Mouse (Mus musculus) midbrain, postnatal 0 days (tissue): ENCODE measurements at regions not wholly inside any gene's neighbourhood (a gene's known extent, or its start where the extent isn't known, plus 50 kb on each side); places are given as distances from the start of the nearest gene placed in this dataset.
A peak's percentile ranks its signal among the peaks of the same experiment; 100 is the strongest.

ENCODE experiments used
- ATAC-seq: fragments of 200-750 bp; cut with Nextera tagmentation; 2 replicates; pipeline ENCODE4 v1.8.0; 2017; ENCODE audit warnings: moderate number of reproducible peaks, mild to moderate bottlenecking, moderate TSS enrichment, moderate library complexity; ENCODE audit not compliant: low FRiP score
- DNase-seq: peaks from one replicate; pipeline ENCODE4 v3.0.0-alpha.2; 2015; ENCODE audit warnings: low spot score
- H3K27ac ChIP-seq: fragments of 300-500 bp; sonication (generic); 2 replicates; pipeline ENCODE4 v1.5.1; 2014; ENCODE audit warnings: low read depth, mild to moderate bottlenecking, low read length, mixed read lengths
- H3K27me3 ChIP-seq: fragments of 300-500 bp; sonication (generic); 2 replicates; pipeline ENCODE4 v1.6.1; 2014; ENCODE audit warnings: low read length, control low read depth, mixed read lengths; ENCODE audit not compliant: insufficient read depth
- H3K36me3 ChIP-seq: fragments of 300-500 bp; sonication (generic); 2 replicates; pipeline ENCODE4 v1.6.1; 2014; ENCODE audit warnings: low read length, control low read depth, mixed read lengths; ENCODE audit not compliant: insufficient read depth
- H3K4me1 ChIP-seq: fragments of 300-500 bp; sonication (generic); 2 replicates; pipeline ENCODE4 v1.6.1; 2014; ENCODE audit warnings: mild to moderate bottlenecking, control low read depth, antibody characterized with exemption, low read length, mixed read lengths; ENCODE audit not compliant: insufficient read depth
- H3K4me2 ChIP-seq: fragments of 300-500 bp; sonication (generic); 2 replicates; pipeline ENCODE4 v1.6.1; 2014; ENCODE audit warnings: low read depth, mild to moderate bottlenecking, low read length, mixed read lengths; ENCODE audit not compliant: poor library complexity, severe bottlenecking
- H3K4me3 ChIP-seq: fragments of 300-500 bp; sonication (generic); 2 replicates; pipeline ENCODE4 v1.5.1; 2014; ENCODE audit warnings: low read depth, mild to moderate bottlenecking, low read length, moderate library complexity
- H3K9ac ChIP-seq: fragments of 300-500 bp; sonication (generic); replicated peaks from 2 replicates; pipeline ENCODE4 v1.6.1; 2014; ENCODE audit warnings: mild to moderate bottlenecking, low read length, moderate library complexity, mixed read lengths; ENCODE audit not compliant: poor library complexity, severe bottlenecking
- H3K9me3 ChIP-seq: fragments of 300-500 bp; sonication (generic); 2 replicates; pipeline ENCODE4 v1.6.1; 2016; ENCODE audit warnings: low read length, control low read depth
- CTCF ChIP-seq: IDR thresholded peaks from 2 replicates; pipeline ENCODE4 v1.5.1; 2016; ENCODE audit warnings: antibody characterized with exemption, mild to moderate bottlenecking
- WGBS: fragments of 180-500 bp; shearing (Covaris S2); extraction: QIAGEN DNeasy Blood & Tissue Kit; methylation state at CpG from one replicate; pipeline ENCODE4 v1.1.7; 2014; 5-methylcytosine and 5-hydroxymethylcytosine counted together

GRCm38 (mm10) chr5:6517337-6517736 is 768.2 kb upstream of the Steap1 start:
- H3K9me3 ChIP-seq = no peaks in the 10 kb centered on the region
- H3K27me3 ChIP-seq = no peaks in the 10 kb centered on the region
- H3K9ac ChIP-seq = no peak overlapping the region
- TF ChIP-seq CTCF = no peak
- no peaks in the 10 kb centered on the region for H3K4me1 ChIP-seq
- no peak overlapping the region for H3K27ac ChIP-seq
- no peak for ATAC-seq
- WGBS = 45% methylated on average over 1 of the region's 1 CpGs
- H3K36me3 ChIP-seq = no peaks in the 10 kb centered on the region
- no peak overlapping the region for H3K4me3 ChIP-seq
- DNase-seq = no peak
- H3K4me2 ChIP-seq = no peak overlapping the region

DNA sequence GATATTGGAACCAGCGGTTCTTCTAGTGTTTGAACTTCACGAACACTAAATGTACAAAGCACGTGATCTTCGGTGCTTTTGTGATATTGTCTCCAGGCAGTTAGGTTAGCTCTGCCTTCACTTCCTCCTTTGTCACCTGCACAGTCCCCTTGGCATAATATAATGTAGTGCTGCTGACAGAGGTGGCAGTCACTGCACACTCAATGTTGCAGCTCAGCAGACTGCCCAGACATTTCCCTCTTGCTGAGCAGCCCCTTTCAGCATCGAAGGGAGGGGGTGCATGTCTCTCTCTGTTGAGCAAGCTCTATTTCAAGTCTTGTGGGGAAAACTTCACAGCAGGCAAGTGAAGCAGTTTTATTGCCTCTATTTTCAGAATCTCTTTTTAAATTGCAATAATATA is 731.7 kb upstream of the Steap1 start:
- H3K4me2 ChIP-seq = no peak overlapping the region
- no peaks in the 10 kb centered on the region for H3K4me1 ChIP-seq
- no peak overlapping the region for H3K27ac ChIP-seq
- 0 out of 2 replicates have a peak, but pooled peaks have one; percentile 19 for TF ChIP-seq CTCF
- DNase-seq = peak; percentile 17
- 71% methylated on average over 5 of the region's 5 CpGs for WGBS
- ATAC-seq = no peak
- no peaks in the 10 kb centered on the region for H3K36me3 ChIP-seq
- H3K9me3 ChIP-seq = no peaks in the 10 kb centered on the region
- H3K27me3 ChIP-seq = no peaks in the 10 kb centered on the region
- no peak overlapping the region for H3K9ac ChIP-seq
- H3K4me3 ChIP-seq = no peak overlapping the region
